Mouse (Mus musculus) frontal cortex, postnatal 14 days (tissue): Measurements from ENCODE around the gene Ss18l2.

Experiments used
- DNase-seq, 2 experiments: peaks; one replicate each; pipeline ENCODE4 v3.0.0; 2022; ENCODE audit warnings: low spot score in 2 of 2

The Ss18l2 gene

DNA sequence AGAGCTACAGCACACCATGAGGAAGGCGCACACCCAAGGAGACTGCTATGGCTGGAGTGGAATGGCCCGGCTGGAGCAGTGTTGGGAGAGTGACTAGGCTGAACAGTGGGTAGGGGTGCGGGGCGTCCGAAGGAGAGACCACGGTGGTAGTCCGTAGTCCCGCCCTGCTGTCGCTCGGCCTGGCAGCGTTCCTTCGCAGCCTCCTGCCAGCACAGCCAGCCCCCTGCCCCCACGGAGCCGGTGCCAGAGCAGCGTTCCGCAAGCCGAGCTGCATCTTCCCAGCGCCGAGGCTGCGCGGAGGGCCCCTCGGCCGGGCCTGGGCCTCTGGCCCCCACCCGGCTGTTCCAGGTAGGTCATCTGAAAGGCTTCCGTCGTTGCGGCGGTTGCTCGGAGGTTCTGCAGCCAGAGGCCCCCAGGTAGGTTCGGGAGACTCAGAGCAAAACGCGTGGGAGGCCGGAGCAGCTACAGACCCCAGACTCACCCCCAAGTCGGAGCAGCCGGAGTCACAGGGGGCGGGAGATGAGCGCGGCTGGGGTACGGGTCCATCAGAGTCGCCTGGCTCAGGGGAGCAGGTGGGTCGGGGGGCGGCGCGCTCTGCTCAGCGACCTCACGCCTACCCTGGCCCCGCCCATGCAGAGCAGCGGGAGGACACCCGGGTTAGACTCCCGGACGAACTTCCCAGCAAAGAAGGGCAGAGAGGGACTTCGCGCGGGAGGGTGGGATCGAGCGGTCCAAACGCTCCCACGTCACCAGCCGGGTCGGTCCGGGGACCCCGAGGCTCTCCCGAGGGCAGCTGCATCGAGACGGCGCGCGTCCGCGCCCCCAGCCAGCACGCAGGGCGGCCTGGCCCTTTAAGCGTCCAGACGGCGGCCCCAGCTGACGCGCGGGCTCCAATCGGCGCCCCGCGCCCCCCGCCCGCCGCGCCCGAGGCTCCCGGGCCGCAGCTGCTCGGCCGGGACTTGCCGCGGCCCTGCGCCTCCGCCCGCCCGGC lies 49.3 kb downstream of the Ss18l2 start, which contains the start of gene Zfp651:
Zfp651 (plus strand) TSS at position 240 of the 991 bp plus-strand sequence.
- DNase-seq: peak in 1 of 2 experiments; percentile 72

DNA sequence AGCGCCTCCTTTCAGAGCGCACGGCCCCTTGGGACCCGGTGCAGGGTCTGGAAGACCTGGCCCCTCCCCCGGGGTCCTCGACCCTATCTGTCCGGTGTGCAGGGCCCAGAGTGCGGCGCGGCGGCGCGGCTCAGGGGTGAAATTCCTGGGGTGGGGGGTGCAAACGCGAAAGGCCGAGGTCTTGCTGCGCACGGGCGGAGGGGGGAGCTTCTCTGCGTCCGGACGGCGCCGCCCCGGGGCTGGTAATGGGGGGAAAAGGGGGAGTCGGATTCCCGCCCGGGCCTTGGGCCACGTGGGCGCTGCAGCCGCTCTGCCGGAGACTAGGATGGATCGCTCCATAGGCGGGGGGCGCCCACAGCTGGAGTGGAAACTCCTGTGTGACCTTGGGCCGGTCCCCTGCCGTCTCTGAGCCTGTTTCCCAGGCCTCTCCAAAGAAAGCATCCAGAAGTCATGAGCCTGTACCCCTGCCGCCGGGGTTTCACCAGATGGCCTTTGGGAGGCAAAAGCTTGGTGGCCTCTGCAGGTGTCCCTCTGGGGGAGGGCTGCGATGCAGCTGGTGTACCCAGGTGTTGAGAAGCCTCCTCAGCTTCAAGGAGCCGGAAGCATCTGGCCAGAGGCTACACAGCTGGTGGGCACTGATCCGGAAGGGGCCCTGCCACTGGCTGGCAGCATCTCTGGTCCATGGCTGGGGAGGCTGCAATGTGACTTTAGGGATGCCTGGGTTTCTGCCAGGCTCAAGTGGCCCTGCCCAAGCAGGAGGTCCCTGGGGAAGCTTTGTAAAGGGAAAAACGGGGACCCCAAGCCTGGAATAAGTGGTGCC lies 50.4 kb downstream of the Ss18l2 start:
- DNase-seq: no peak

DNA sequence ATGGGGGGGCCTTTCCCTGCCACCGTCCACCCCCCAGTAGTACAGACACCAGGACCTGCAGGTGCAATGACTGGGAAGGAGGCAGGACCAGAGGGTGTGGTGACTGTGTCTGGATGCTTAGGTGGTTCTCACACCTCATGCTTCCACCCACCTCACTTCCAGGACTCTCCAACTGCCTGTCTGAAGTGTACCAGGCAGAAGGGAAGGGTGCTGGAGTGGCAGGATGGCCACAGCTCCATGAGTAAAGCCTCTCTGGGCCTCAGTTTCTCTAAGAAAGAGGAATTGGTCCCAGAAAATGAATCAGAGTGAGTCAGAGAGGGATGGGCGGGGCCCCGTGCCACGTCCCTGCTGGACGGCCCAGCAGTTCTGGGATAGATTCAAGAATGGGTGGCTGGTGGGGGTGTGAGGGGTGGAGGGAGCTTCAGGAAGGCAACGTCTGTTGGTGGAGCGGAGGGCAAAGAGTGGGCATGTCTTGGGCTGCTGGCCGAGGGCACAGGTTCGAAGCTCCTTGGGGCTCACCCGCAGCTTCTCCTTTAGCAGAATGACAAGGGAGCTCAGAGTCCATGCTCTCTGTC lies 51.0 kb downstream of the Ss18l2 start:
- no peak for DNase-seq

DNA sequence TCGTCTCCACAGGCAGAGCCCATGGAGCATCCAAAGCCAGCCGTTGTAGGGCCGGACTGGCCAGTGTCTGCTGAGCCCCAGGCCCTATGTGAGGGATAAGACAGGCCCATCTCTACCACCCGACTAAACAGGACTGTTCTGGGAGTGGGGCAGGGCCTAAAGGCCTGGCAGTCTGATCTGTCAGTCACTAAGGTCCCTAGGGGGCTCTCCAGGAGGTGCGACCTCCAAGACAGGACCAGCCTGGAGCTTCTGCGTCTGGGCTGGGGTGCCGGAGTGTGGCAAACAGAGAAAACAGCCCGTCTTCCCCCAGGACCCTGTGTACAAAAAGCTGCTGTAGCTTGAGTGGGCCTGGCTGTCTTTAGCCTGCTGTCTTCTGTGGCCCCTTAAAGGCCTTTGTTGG lies 51.7 kb downstream of the Ss18l2 start:
- no peak for DNase-seq

DNA sequence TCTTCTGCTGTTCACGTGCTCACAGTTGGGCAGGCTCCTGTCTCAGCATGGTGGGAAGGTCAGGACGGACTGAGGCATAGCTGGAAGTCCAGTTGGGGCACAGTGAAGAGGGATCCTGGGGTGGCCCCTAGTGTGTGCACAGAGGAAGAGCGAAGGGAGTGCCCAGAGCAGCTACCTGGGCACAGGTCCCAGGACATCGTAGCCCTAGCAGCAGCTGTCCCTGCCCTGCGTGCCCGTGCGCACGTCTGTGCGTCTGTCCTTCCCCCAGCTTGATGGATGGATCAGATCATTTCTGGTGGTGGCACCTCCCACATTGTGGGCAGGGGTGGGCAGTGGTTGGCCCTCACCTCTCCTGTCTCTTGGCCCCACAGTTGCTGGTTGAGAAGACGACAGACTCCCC lies 52.1 kb downstream of the Ss18l2 start:
- DNase-seq: no peak

DNA sequence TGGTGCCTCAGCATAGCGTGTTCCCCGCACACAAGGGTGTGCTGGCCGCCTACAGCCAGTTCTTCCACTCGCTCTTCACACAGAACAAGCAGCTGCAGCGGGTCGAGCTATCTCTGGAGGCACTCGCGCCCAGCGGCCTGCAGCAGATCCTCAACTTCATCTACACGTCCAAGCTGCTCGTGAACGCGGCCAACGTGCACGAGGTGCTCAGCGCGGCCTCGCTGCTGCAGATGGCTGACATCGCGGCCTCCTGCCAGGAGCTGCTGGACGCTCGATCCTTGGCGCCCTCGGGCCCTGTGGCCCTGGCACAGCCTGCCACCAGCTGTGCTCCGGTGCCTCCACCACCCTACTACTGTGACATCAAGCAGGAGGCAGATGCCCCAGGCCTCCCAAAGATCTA lies 52.6 kb downstream of the Ss18l2 start:
- DNase-seq: no peak
